Mouse (Mus musculus) adrenal gland, postnatal 10 days (tissue): ENCODE results near the gene Dlgap1. TPM values are rescaled to one million over a fixed set of nuclear protein-coding genes. Genes with fewer than 3 reads are reported as not detected.
A peak's percentile ranks its signal among the peaks of the same experiment; 100 is the strongest.

ENCODE experiments used
- DNase-seq: peaks from one replicate; pipeline ENCODE4 v3.0.0; 2021; ENCODE audit warnings: mixed read lengths
- long read RNA-seq, 2 experiments: library from polyadenylated mRNA; stranded (forward); transcript quantifications; one replicate each; pipeline ENCODE4 v2.0.0; 2021
- total RNA-seq, 2 experiments: library from RNA; stranded (reverse); gene quantifications; 2 replicates each; pipeline ENCODE4 v1.2.3; 2021

The Dlgap1 gene
- total RNA-seq, result 10 to 100 TPM; 14.3 to 21.0 TPM
- long read RNA-seq, experiment 1, partial matches to known transcripts, result 1 of 12 reads
- long read RNA-seq, experiment 1, other reads (novel, unspliced or antisense), result 8 of 12 reads
- long read RNA-seq, experiment 2, partial matches to known transcripts, result 2 of 7 reads
- long read RNA-seq, experiment 2, other reads (novel, unspliced or antisense), result 4 of 7 reads

GRCm38 (mm10) chr17:69969021-69969815, at the start of gene Dlgap1:
TSS of gene Dlgap1 (plus strand) at chr17:69969073.
- peak; percentile 93 for DNase-seq

GRCm38 (mm10) chr17:69954936-69955335, 13.9 kb upstream of the Dlgap1 start:
- DNase-seq, result no peak

GRCm38 (mm10) chr17:69969816-69970750, 1.2 kb downstream of the Dlgap1 start:
- peak; percentile 58 for DNase-seq

GRCm38 (mm10) chr17:69973081-69973480, 4.2 kb downstream of the Dlgap1 start:
- peak; percentile 68 for DNase-seq

- peak; percentile 53 for DNase-seq
Measured at GRCm38 (mm10) chr17:69973991-69974390, 5.1 kb downstream of the Dlgap1 start.

GRCm38 (mm10) chr17:69982236-69982923, 13.5 kb downstream of the Dlgap1 start:
- DNase-seq, result no peak

- peak; percentile 19 for DNase-seq
Measured at GRCm38 (mm10) chr17:69996406-69996805, 27.5 kb downstream of the Dlgap1 start.

GRCm38 (mm10) chr17:70002026-70002425, 33.2 kb downstream of the Dlgap1 start:
- DNase-seq, result no peak

- DNase-seq, result no peak
Measured at GRCm38 (mm10) chr17:70004628-70005027, 35.8 kb downstream of the Dlgap1 start.

GRCm38 (mm10) chr17:70007607-70008006, 38.7 kb downstream of the Dlgap1 start:
- no peak for DNase-seq

- no peak for DNase-seq
Measured at GRCm38 (mm10) chr17:70016511-70016910, 47.6 kb downstream of the Dlgap1 start.

GRCm38 (mm10) chr17:70020376-70020775, 51.5 kb downstream of the Dlgap1 start:
- DNase-seq, result peak; percentile 15

GRCm38 (mm10) chr17:70022618-70023017, 53.7 kb downstream of the Dlgap1 start:
- DNase-seq, result no peak

GRCm38 (mm10) chr17:70034862-70035261, 66.0 kb downstream of the Dlgap1 start:
- peak; percentile 8 for DNase-seq

GRCm38 (mm10) chr17:70040751-70041430, 72.0 kb downstream of the Dlgap1 start:
- DNase-seq, result no peak

GRCm38 (mm10) chr17:70068281-70068680, 99.4 kb downstream of the Dlgap1 start:
- no peak for DNase-seq

GRCm38 (mm10) chr17:70072066-70072465, 103.2 kb downstream of the Dlgap1 start:
- no peak for DNase-seq

- no peak for DNase-seq
Measured at GRCm38 (mm10) chr17:70088220-70088619, 119.3 kb downstream of the Dlgap1 start.

GRCm38 (mm10) chr17:70090737-70091136, 121.9 kb downstream of the Dlgap1 start:
- no peak for DNase-seq

- DNase-seq, result no peak
Measured at GRCm38 (mm10) chr17:70129151-70129550, 160.3 kb downstream of the Dlgap1 start.

GRCm38 (mm10) chr17:70169831-70170230, 201.0 kb downstream of the Dlgap1 start:
- DNase-seq, result no peak
